Mouse (Mus musculus) bone marrow, adult 2 months (tissue): ENCODE measurements around the gene Psat1. TPM values are rescaled to one million over a fixed set of nuclear protein-coding genes. Genes with fewer than 3 reads are reported as not detected.

Experiments
- H3K27ac ChIP-seq: fragments of 200-500 bp; 2 replicates; pipeline ENCODE4 v1.5.1; 2012; ENCODE audit warnings: low read depth, mild to moderate bottlenecking, control low read depth, inconsistent platforms, low read length; ENCODE audit not compliant: control insufficient read depth, poor library complexity, insufficient read depth
- H3K4me1 ChIP-seq: fragments of 200-500 bp; 2 replicates; pipeline ENCODE4 v1.6.1; 2011; ENCODE audit warnings: low read length; ENCODE audit not compliant: control insufficient read depth, insufficient read depth
- H3K4me3 ChIP-seq: fragments of 200-500 bp; replicated peaks from 2 replicates; pipeline ENCODE3; 2011; ENCODE audit warnings: mild to moderate bottlenecking, low read depth, low read length, control low read depth; ENCODE audit not compliant: control insufficient read depth
- CTCF ChIP-seq: fragments of 200-500 bp; IDR thresholded peaks from 2 replicates; pipeline ENCODE4 v1.5.1; 2011; ENCODE audit warnings: low read length, control low read depth; ENCODE audit not compliant: control insufficient read depth, insufficient read depth
- POLR2A ChIP-seq: fragments of 200-500 bp; IDR thresholded peaks from 2 replicates; pipeline ENCODE4 v1.6.1; 2011; ENCODE audit warnings: low read depth, mild to moderate bottlenecking, control low read depth, low read length, borderline replicate concordance; ENCODE audit not compliant: control insufficient read depth
- WGBS: fragments of 180-500 bp; shearing (Covaris S2); methylation state at CpG from one replicate; pipeline ENCODE4 v1.1.7; 2018; 5-methylcytosine and 5-hydroxymethylcytosine counted together
- polyA plus RNA-seq: library from polyadenylated mRNA; stranded (reverse); fragments of >200 nt; gene quantifications from 2 replicates; pipeline ENCODE4 v1.2.4, GENCODE M21; 2011; ENCODE audit warnings: low replicate concordance; ENCODE audit not compliant: missing spikeins, insufficient read depth, insufficient read length

Psat1 gene
- polyA plus RNA-seq, 1 experiment = 55.1 TPM

GRCm38 (mm10) chr19:15895681-15896080, 51.5 kb downstream of the Psat1 start:
- no peak for TF ChIP-seq POLR2A
- no peak for TF ChIP-seq CTCF
- 82% methylated on average over 3 of the region's 3 CpGs for WGBS
- Histone ChIP-seq H3K4me1 (no peaks in the 10 kb centered on the region), H3K27ac (no peak overlapping the region), H3K4me3 (no peak overlapping the region)

GRCm38 (mm10) chr19:15892146-15892545, 55.0 kb downstream of the Psat1 start:
- TF ChIP-seq POLR2A (no peak), CTCF (no peak)
- Histone ChIP-seq H3K4me1 (no peaks in the 10 kb centered on the region), H3K27ac (no peak overlapping the region), H3K4me3 (no peak overlapping the region)
- WGBS = 87% methylated on average over 4 of the region's 4 CpGs

GRCm38 (mm10) chr19:15888466-15888865, 58.7 kb downstream of the Psat1 start:
- Histone ChIP-seq H3K4me1 (no peaks in the 10 kb centered on the region), H3K4me3 (no peak overlapping the region), H3K27ac (no peak overlapping the region)
- TF ChIP-seq POLR2A (no peak), CTCF (no peak)
- 87% methylated on average over 4 of the region's 4 CpGs for WGBS

GRCm38 (mm10) chr19:15882705-15883426, 64.3 kb downstream of the Psat1 start:
- H3K4me1 ChIP-seq = no peaks in the 10 kb centered on the region
- WGBS = 53% methylated on average over 11 of the region's 11 CpGs
- peak overlapping the region; percentile 21 for H3K4me3 ChIP-seq
- TF ChIP-seq CTCF = peak; percentile 13; the same call in 1 of the 2 replicates
- TF ChIP-seq POLR2A = no peak
- H3K27ac ChIP-seq = no peak overlapping the region

- WGBS = 87% methylated on average over 8 of the region's 8 CpGs
- no peak for TF ChIP-seq POLR2A
- no peak for TF ChIP-seq CTCF
- Histone ChIP-seq H3K27ac (no peak overlapping the region), H3K4me3 (no peak overlapping the region), H3K4me1 (no peaks in the 10 kb centered on the region)
Observed at GRCm38 (mm10) chr19:15880731-15881130, 66.4 kb downstream of the Psat1 start.

- no peak overlapping the region for H3K4me3 ChIP-seq
- TF ChIP-seq POLR2A (no peak), CTCF (no peak)
- no peak overlapping the region for H3K27ac ChIP-seq
- H3K4me1 ChIP-seq = no peaks in the 10 kb centered on the region
- 82% methylated on average over 5 of the region's 5 CpGs for WGBS
Observed at GRCm38 (mm10) chr19:15879271-15879670, 67.9 kb downstream of the Psat1 start.

- TF ChIP-seq POLR2A (no peak), CTCF (peak; percentile 32)
- no peak overlapping the region for H3K4me3 ChIP-seq
- no peaks in the 10 kb centered on the region for H3K4me1 ChIP-seq
- H3K27ac ChIP-seq = no peak overlapping the region
- 16% methylated on average over 7 of the region's 7 CpGs for WGBS
Observed at GRCm38 (mm10) chr19:15868865-15869698, 78.1 kb downstream of the Psat1 start.

- Histone ChIP-seq H3K27ac (no peak overlapping the region), H3K4me1 (no peaks in the 10 kb centered on the region; the same call in 1 of the 2 replicates), H3K4me3 (no peak overlapping the region)
- WGBS = 78% methylated on average over 4 of the region's 4 CpGs
- TF ChIP-seq CTCF (peak; percentile 49; the same call in 1 of the 2 replicates), POLR2A (no peak)
Observed at GRCm38 (mm10) chr19:15866851-15867250, 80.3 kb downstream of the Psat1 start.
